Mouse (Mus musculus): ENCODE data around the gene Pdhb. TPM values are rescaled to one million over a fixed set of nuclear protein-coding genes. Genes with fewer than 3 reads are reported as not detected.

The Pdhb gene
- polyA plus RNA-seq (2014; fragmentation: Nextera tagmentation; extraction: Ambion mirVana), result 413 and 460 TPM in 2 replicates

DNA sequence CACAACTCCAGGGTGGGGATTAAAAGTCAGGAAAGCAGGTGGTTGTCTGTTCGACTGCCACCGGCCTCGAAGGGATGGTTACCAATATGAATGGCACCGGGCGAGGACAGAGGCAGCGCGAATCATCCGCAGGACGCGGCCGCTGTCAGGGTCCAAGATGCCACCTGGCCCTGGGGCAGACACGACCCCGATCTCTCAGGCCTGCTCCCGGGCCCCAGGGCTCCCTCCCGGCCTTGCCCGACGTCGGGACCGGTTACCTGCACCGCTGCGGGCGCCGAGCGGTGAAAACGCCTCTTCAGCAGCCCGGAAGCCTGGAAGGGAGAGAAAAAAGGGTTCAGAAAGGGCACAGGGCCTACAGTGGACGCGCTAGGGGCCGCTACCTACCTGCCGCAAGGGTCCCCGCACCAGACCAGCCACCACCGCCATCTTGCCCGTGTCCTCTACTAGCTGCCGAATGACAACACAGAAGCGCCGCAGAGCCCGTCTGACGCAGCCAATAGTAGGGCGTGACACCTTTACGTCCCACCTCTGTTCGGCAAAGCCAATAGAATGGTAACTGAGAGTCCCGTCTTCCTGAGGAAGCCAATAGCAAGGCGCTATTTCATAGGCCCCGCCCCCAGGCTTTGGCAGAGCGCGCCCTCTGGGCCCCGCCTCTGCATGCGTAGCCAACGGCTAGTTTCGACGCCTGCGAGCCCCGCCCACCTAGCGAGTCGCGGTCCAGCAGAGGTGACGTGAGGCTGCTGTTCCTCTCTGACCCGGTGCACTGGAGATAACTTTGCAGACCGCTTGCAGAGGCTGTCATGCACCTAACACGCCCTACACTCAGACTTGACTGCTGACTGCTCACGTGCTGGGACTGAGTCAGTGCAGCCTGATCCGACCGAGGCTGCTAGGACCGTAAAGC lies at the start of gene Pdhb:
Pdhb (minus strand) TSS at position 519 of the 904 bp plus-strand sequence.
- WGBS (ENCODE audit: insufficient replicate concordance), result under 1% methylated on average over 63 of the region's 64 CpGs
- Histone ChIP-seq H3K27me3 (ENCODE audit: control insufficient read depth, insufficient read depth, low read length) (no peaks in the 10 kb centered on the region), H3K4me2 (peak within 1 kb of the TSS; percentile 79), H3K36me3 (ENCODE audit: control insufficient read depth, insufficient read depth, low read length) (peaks cover 13% of the 10 kb centered on the region; the same call in 1 of the 2 replicates), H3K4me3 (ENCODE audit: low read depth, low read length) (peak within 1 kb of the TSS; percentile 86), H3K9me3 (replicated peaks; ENCODE audit: control insufficient read depth, low read length) (no peaks in the 10 kb centered on the region), H3K27ac (ENCODE audit: low read depth, low read length) (peak within 1 kb of the TSS; percentile 95), H3K9ac (ENCODE audit: low read depth, low read length) (peak within 1 kb of the TSS; percentile 98), H3K4me1 (ENCODE audit: control insufficient read depth, insufficient read depth, low read length) (peaks cover 6% of the 10 kb centered on the region)
- peak; percentile 99 for ATAC-seq (replicated peaks; ENCODE audit: insufficient number of reproducible peaks, low FRiP score, low TSS enrichment)

DNA sequence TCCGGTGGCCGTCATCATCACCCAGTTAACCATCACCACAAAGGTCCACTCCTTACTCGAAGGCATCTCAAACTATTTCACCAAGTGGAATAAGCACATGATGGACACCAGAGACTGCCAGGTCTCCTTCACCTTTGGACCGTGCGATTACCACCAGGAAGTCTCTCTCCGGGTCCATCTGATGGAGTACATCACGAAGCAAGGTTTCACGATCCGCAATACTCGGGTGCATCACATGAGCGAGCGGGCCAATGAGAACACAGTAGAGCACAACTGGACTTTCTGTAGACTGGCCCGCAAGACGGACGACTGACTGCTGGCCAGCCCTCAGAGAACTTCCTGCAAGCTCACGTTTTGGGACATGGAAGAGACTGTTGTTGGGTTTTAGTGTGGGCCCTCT lies 49.7 kb upstream of the Pdhb start:
- no peaks in the 10 kb centered on the region for H3K27me3 ChIP-seq (ENCODE audit: control insufficient read depth, insufficient read depth, low read length)
- H3K36me3 ChIP-seq (ENCODE audit: control insufficient read depth, insufficient read depth, low read length), result peaks cover 4% of the 10 kb centered on the region
- H3K9me3 ChIP-seq (replicated peaks; ENCODE audit: control insufficient read depth, low read length), result no peaks in the 10 kb centered on the region
- H3K4me2 ChIP-seq, result no peak overlapping the region
- no peak overlapping the region for H3K27ac ChIP-seq (ENCODE audit: low read depth, low read length)
- no peak overlapping the region for H3K4me3 ChIP-seq (ENCODE audit: low read depth, low read length)
- H3K4me1 ChIP-seq (ENCODE audit: control insufficient read depth, insufficient read depth, low read length), result no peaks in the 10 kb centered on the region
- 92% methylated on average over 16 of the region's 16 CpGs for WGBS (ENCODE audit: insufficient replicate concordance)
- H3K9ac ChIP-seq (ENCODE audit: low read depth, low read length), result no peak overlapping the region
- no peak for ATAC-seq (replicated peaks; ENCODE audit: insufficient number of reproducible peaks, low FRiP score, low TSS enrichment)

GRCm38 (mm10) chr14:8220912-8221311 lies 48.1 kb upstream of the Pdhb start:
- H3K27me3 ChIP-seq (ENCODE audit: control insufficient read depth, insufficient read depth, low read length), result no peaks in the 10 kb centered on the region
- H3K4me1 ChIP-seq (ENCODE audit: control insufficient read depth, insufficient read depth, low read length), result no peaks in the 10 kb centered on the region
- no peak overlapping the region for H3K4me3 ChIP-seq (ENCODE audit: low read depth, low read length)
- H3K4me2 ChIP-seq, result no peak overlapping the region
- H3K36me3 ChIP-seq (ENCODE audit: control insufficient read depth, insufficient read depth, low read length), result peaks cover 4% of the 10 kb centered on the region
- no peak for ATAC-seq (replicated peaks; ENCODE audit: insufficient number of reproducible peaks, low FRiP score, low TSS enrichment)
- no peak overlapping the region for H3K9ac ChIP-seq (ENCODE audit: low read depth, low read length)
- 89% methylated on average over 2 of the region's 2 CpGs for WGBS (ENCODE audit: insufficient replicate concordance)
- no peak overlapping the region for H3K27ac ChIP-seq (ENCODE audit: low read depth, low read length)
- no peaks in the 10 kb centered on the region for H3K9me3 ChIP-seq (replicated peaks; ENCODE audit: control insufficient read depth, low read length)

DNA sequence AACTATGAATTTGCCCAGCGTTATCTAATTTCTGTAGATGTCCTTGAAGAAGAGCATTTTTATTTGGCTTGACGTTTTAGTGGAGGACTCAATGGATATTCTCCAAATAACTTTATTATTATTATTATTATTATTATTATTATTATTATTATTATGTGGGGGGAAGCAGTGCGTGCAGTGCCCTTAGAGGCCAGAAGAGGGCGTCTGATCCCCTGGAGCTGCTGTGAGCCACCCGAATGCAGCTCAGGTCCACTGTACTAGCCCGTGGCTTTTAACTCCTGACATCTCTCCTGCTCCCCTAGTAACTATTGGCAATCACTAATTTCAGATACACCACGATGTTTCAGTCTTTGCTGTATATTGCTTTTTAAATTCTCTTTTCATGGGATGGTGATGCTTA lies 47.5 kb upstream of the Pdhb start:
- Histone ChIP-seq H3K27me3 (ENCODE audit: control insufficient read depth, insufficient read depth, low read length) (no peaks in the 10 kb centered on the region), H3K4me2 (no peak overlapping the region), H3K9me3 (replicated peaks; ENCODE audit: control insufficient read depth, low read length) (no peaks in the 10 kb centered on the region), H3K4me1 (ENCODE audit: control insufficient read depth, insufficient read depth, low read length) (no peaks in the 10 kb centered on the region), H3K4me3 (ENCODE audit: low read depth, low read length) (no peak overlapping the region), H3K9ac (ENCODE audit: low read depth, low read length) (no peak overlapping the region), H3K36me3 (ENCODE audit: control insufficient read depth, insufficient read depth, low read length) (peaks cover 4% of the 10 kb centered on the region), H3K27ac (ENCODE audit: low read depth, low read length) (no peak overlapping the region)
- 62% methylated on average over 7 of the region's 7 CpGs for WGBS (ENCODE audit: insufficient replicate concordance)
- ATAC-seq (replicated peaks; ENCODE audit: insufficient number of reproducible peaks, low FRiP score, low TSS enrichment), result no peak

GRCm38 (mm10) chr14:8219876-8220275 lies 47.1 kb upstream of the Pdhb start:
- Histone ChIP-seq H3K4me1 (ENCODE audit: control insufficient read depth, insufficient read depth, low read length) (no peaks in the 10 kb centered on the region), H3K9me3 (replicated peaks; ENCODE audit: control insufficient read depth, low read length) (no peaks in the 10 kb centered on the region), H3K4me3 (ENCODE audit: low read depth, low read length) (no peak overlapping the region), H3K36me3 (ENCODE audit: control insufficient read depth, insufficient read depth, low read length) (peaks cover 4% of the 10 kb centered on the region), H3K27me3 (ENCODE audit: control insufficient read depth, insufficient read depth, low read length) (no peaks in the 10 kb centered on the region), H3K4me2 (no peak overlapping the region), H3K9ac (ENCODE audit: low read depth, low read length) (no peak overlapping the region), H3K27ac (ENCODE audit: low read depth, low read length) (no peak overlapping the region)
- no peak for ATAC-seq (replicated peaks; ENCODE audit: insufficient number of reproducible peaks, low FRiP score, low TSS enrichment)
- 81% methylated on average over 11 of the region's 11 CpGs for WGBS (ENCODE audit: insufficient replicate concordance)

DNA sequence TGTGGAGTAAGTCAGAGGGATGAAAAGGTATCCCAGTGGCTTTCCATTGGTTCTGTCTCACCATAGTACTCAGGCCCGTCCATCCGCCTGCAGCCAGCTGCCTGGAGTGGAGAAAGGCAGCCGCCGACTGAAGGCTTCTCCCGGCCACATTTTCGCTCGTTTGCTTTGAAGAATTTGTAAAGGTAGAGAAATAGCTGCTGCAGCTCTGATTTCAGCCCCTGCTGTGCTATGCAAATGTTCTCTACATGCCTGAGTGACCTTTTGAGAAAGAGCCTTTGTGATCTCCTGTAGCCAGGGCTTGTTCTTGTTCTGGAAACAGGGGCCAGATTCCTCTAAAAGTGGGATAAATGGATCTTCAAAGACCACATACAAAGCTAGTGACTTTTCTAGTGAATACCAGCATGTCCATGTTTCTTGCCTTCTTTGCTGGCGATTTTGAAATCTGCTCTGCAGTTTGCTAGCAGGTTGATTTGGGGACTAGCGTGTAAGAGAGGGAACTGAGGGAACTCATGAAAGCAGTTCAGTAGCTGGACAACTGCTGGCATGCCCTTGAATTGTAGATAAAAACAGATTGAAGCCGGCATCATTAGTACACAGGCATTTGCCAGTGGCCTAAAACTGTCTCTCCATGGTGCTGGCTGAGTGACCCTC lies 46.0 kb upstream of the Pdhb start:
- ATAC-seq (replicated peaks; ENCODE audit: insufficient number of reproducible peaks, low FRiP score, low TSS enrichment), result no peak
- Histone ChIP-seq H3K4me3 (ENCODE audit: low read depth, low read length) (no peak overlapping the region), H3K36me3 (ENCODE audit: control insufficient read depth, insufficient read depth, low read length) (peaks cover 4% of the 10 kb centered on the region), H3K9me3 (replicated peaks; ENCODE audit: control insufficient read depth, low read length) (no peaks in the 10 kb centered on the region), H3K27me3 (ENCODE audit: control insufficient read depth, insufficient read depth, low read length) (no peaks in the 10 kb centered on the region), H3K9ac (ENCODE audit: low read depth, low read length) (no peak overlapping the region), H3K27ac (ENCODE audit: low read depth, low read length) (no peak overlapping the region), H3K4me1 (ENCODE audit: control insufficient read depth, insufficient read depth, low read length) (no peaks in the 10 kb centered on the region), H3K4me2 (no peak overlapping the region)
- WGBS (ENCODE audit: insufficient replicate concordance), result 41% methylated on average over 10 of the region's 10 CpGs

GRCm38 (mm10) chr14:8218238-8218637 lies 45.4 kb upstream of the Pdhb start:
- WGBS (ENCODE audit: insufficient replicate concordance), result 65% methylated on average over 7 of the region's 7 CpGs
- ATAC-seq (replicated peaks; ENCODE audit: insufficient number of reproducible peaks, low FRiP score, low TSS enrichment), result no peak
- no peak overlapping the region for H3K4me3 ChIP-seq (ENCODE audit: low read depth, low read length)
- no peaks in the 10 kb centered on the region for H3K27me3 ChIP-seq (ENCODE audit: control insufficient read depth, insufficient read depth, low read length)
- no peaks in the 10 kb centered on the region for H3K4me1 ChIP-seq (ENCODE audit: control insufficient read depth, insufficient read depth, low read length)
- H3K27ac ChIP-seq (ENCODE audit: low read depth, low read length), result no peak overlapping the region
- H3K9me3 ChIP-seq (replicated peaks; ENCODE audit: control insufficient read depth, low read length), result no peaks in the 10 kb centered on the region
- H3K4me2 ChIP-seq, result no peak overlapping the region
- no peak overlapping the region for H3K9ac ChIP-seq (ENCODE audit: low read depth, low read length)
- peaks cover 4% of the 10 kb centered on the region for H3K36me3 ChIP-seq (ENCODE audit: control insufficient read depth, insufficient read depth, low read length)

- Histone ChIP-seq H3K36me3 (ENCODE audit: control insufficient read depth, insufficient read depth, low read length) (no peaks in the 10 kb centered on the region), H3K4me2 (peak overlapping the region; percentile 96), H3K27me3 (ENCODE audit: control insufficient read depth, insufficient read depth, low read length) (no peaks in the 10 kb centered on the region), H3K4me3 (ENCODE audit: low read depth, low read length) (no peak overlapping the region), H3K9me3 (replicated peaks; ENCODE audit: control insufficient read depth, low read length) (no peaks in the 10 kb centered on the region), H3K4me1 (ENCODE audit: control insufficient read depth, insufficient read depth, low read length) (no peaks in the 10 kb centered on the region), H3K27ac (ENCODE audit: low read depth, low read length) (no peak overlapping the region), H3K9ac (ENCODE audit: low read depth, low read length) (no peak overlapping the region)
- no peak for ATAC-seq (replicated peaks; ENCODE audit: insufficient number of reproducible peaks, low FRiP score, low TSS enrichment)
- WGBS (ENCODE audit: insufficient replicate concordance), result 69% methylated on average over 5 of the region's 5 CpGs
Observed at GRCm38 (mm10) chr14:8216100-8216499, 43.3 kb upstream of the Pdhb start.
